Mouse (Mus musculus) forebrain, embryonic 16.5 days (tissue): ENCODE measurements around the gene Mrpl23. TPM values are rescaled to one million over a fixed set of nuclear protein-coding genes. Genes with fewer than 3 reads are reported as not detected.

ENCODE experiments used
- ATAC-seq: fragments of 200-750 bp; cut with Nextera tagmentation; 2 replicates; pipeline ENCODE4 v1.8.0; 2017; ENCODE audit warnings: mild to moderate bottlenecking, moderate library complexity
- H3K27ac ChIP-seq: fragments of 300-500 bp; sonication (generic); 2 replicates; pipeline ENCODE4 v1.5.1; 2014; ENCODE audit warnings: low read length, control low read depth
- H3K27me3 ChIP-seq: fragments of 300-500 bp; sonication (generic); replicated peaks from 2 replicates; pipeline ENCODE4 v1.6.1; 2014; ENCODE audit warnings: low read length; ENCODE audit not compliant: control insufficient read depth, insufficient read depth
- H3K36me3 ChIP-seq: fragments of 300-500 bp; sonication (generic); 2 replicates; pipeline ENCODE4 v1.6.1; 2014; ENCODE audit not compliant: control insufficient read depth, insufficient read depth
- H3K4me1 ChIP-seq: fragments of 300-500 bp; sonication (generic); replicated peaks from 2 replicates; pipeline ENCODE4 v1.6.1; 2014; ENCODE audit warnings: low read length; ENCODE audit not compliant: control insufficient read depth, insufficient read depth
- H3K4me2 ChIP-seq: fragments of 300-500 bp; sonication (generic); 2 replicates; pipeline ENCODE4 v1.6.1; 2014; ENCODE audit warnings: mild to moderate bottlenecking, low read length, control low read depth
- H3K4me3 ChIP-seq: fragments of 300-500 bp; sonication (generic); replicated peaks from 2 replicates; pipeline ENCODE4 v1.5.1; 2014; ENCODE audit warnings: mild to moderate bottlenecking, low read length, control low read depth
- H3K9ac ChIP-seq: fragments of 300-500 bp; sonication (generic); replicated peaks from 2 replicates; pipeline ENCODE4 v1.6.1; 2014; ENCODE audit warnings: low read depth, low read length, control low read depth
- H3K9me3 ChIP-seq: fragments of 300-500 bp; sonication (generic); 2 replicates; pipeline ENCODE4 v1.6.1; 2016; ENCODE audit warnings: low read length; ENCODE audit not compliant: control insufficient read depth
- WGBS: fragments of 180-500 bp; shearing (Covaris S2); extraction: QIAGEN DNeasy Blood & Tissue Kit; methylation state at CpG from one replicate; pipeline ENCODE4 v1.1.7; 2014; 5-methylcytosine and 5-hydroxymethylcytosine counted together
- polyA plus RNA-seq: library from polyadenylated mRNA; unstranded; fragments of >200 nt; fragmentation: Nextera tagmentation; extraction: Ambion mirVana; gene quantifications from 2 replicates; pipeline ENCODE4 v1.2.1, GENCODE M21; 2015

The Mrpl23 gene
- polyA plus RNA-seq = 16.0 and 23.0 TPM in 2 replicates

DNA sequence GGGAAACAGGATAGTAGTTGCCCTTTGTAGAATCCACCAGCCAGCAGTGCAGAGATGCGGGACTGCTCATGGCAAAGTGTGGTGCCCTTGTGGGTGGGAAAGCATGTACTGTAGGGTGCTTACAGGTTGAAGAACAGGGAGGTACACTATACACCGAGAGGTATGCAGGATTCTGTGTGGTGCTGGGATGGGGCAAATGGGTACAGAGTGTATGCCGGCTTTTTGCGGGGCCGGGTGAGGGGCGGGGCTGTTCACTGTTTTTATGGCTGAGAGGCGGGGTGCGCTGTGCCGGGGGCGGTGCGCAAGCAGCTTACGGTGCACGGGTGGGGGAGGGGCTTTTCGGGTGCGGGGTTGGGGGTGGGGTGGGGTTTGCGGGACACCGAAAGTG, at the start of gene Mrpl23:
Gene Mrpl23 (plus strand): TSS at position 16 of the 388 bp plus-strand sequence.
- Histone ChIP-seq H3K9ac (peak within 1 kb of the TSS; percentile 89), H3K9me3 (no peaks in the 10 kb centered on the region), H3K4me2 (peak within 1 kb of the TSS; percentile 87), H3K4me3 (peak within 1 kb of the TSS; percentile 92), H3K4me1 (peaks cover 11% of the 10 kb centered on the region), H3K36me3 (peaks cover 5% of the 10 kb centered on the region; the same call in 1 of the 2 replicates), H3K27me3 (no peaks in the 10 kb centered on the region), H3K27ac (peak within 1 kb of the TSS; percentile 72)
- ATAC-seq = peak; percentile 78
- 4% methylated on average over 17 of the region's 17 CpGs for WGBS

GRCm38 (mm10) chr7:142483136-142483535, 49.4 kb upstream of the Mrpl23 start:
- Histone ChIP-seq H3K27ac (no peak overlapping the region), H3K36me3 (no peaks in the 10 kb centered on the region), H3K4me1 (peaks cover 23% of the 10 kb centered on the region), H3K9me3 (no peaks in the 10 kb centered on the region), H3K4me3 (no peak overlapping the region), H3K9ac (no peak overlapping the region), H3K27me3 (no peaks in the 10 kb centered on the region), H3K4me2 (no peak overlapping the region)
- no peak for ATAC-seq
- WGBS = 45% methylated on average over 11 of the region's 11 CpGs

GRCm38 (mm10) chr7:142484780-142485179, 47.7 kb upstream of the Mrpl23 start:
- WGBS = 85% methylated on average over 12 of the region's 12 CpGs
- H3K4me1 ChIP-seq = peaks cover 23% of the 10 kb centered on the region
- no peaks in the 10 kb centered on the region for H3K27me3 ChIP-seq
- ATAC-seq = no peak
- H3K4me2 ChIP-seq = no peak overlapping the region
- H3K4me3 ChIP-seq = no peak overlapping the region
- no peaks in the 10 kb centered on the region for H3K9me3 ChIP-seq
- H3K36me3 ChIP-seq = no peaks in the 10 kb centered on the region
- H3K27ac ChIP-seq = no peak overlapping the region
- no peak overlapping the region for H3K9ac ChIP-seq

DNA sequence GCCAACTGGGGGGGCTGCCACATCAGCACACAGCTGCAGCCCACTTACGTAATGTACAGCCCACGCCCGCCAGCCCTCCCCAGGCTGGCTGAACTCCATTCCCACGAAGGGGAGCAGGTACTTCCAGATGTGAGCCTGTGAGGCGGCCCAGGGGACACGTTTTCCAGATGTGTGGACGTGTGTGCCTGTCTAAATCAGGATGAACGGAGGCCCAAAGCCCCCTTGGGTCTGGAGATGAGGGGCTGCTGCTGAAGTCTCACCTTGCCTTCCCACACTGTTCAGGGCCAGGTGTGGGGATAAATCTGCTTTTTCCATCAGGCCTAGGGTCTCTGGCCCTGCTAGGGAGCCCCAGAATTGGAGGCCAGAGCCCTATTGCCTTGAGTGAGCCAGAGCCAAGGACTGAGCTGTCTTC, 45.7 kb upstream of the Mrpl23 start:
- H3K27ac ChIP-seq = no peak overlapping the region
- no peak overlapping the region for H3K4me2 ChIP-seq
- no peaks in the 10 kb centered on the region for H3K27me3 ChIP-seq
- no peak overlapping the region for H3K4me3 ChIP-seq
- H3K9ac ChIP-seq = no peak overlapping the region
- H3K36me3 ChIP-seq = no peaks in the 10 kb centered on the region
- ATAC-seq = no peak
- no peaks in the 10 kb centered on the region for H3K9me3 ChIP-seq
- WGBS = 81% methylated on average over 8 of the region's 8 CpGs
- H3K4me1 ChIP-seq = peaks cover 17% of the 10 kb centered on the region

DNA sequence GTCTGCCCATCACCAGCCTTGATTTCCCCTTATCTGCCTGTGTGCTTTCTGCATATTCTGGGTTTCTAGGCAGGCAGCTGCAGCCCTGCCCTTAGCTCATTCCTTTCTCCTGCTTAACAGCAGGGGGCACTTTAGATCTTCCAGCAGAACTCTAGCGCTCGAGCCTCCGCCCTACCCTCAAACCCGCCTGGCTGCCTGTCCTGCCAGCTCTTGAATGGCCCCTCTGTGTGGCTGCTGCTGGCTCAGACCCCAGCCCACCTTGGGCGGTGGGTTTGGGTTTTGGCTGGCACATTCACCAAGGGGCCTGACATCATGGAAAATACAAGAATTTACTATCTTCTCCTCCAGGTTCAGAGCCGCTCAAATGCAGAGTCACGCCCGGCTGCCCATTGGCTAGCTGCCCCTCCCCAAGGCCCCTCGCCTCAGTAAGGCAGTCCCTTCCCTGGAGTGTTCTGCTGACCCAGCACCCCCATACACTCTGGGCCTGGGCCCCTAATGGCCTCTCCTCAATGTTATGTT, 45.1 kb upstream of the Mrpl23 start:
- peak overlapping the region; percentile 28; the same call in 1 of the 2 replicates for H3K4me2 ChIP-seq
- no peak overlapping the region; the same call in 1 of the 2 replicates for H3K9ac ChIP-seq
- no peaks in the 10 kb centered on the region for H3K27me3 ChIP-seq
- H3K4me3 ChIP-seq = no peak overlapping the region
- H3K4me1 ChIP-seq = peaks cover 12% of the 10 kb centered on the region; the same call in 1 of the 2 replicates
- no peak overlapping the region for H3K27ac ChIP-seq
- WGBS = 9% methylated on average over 9 of the region's 9 CpGs
- H3K36me3 ChIP-seq = no peaks in the 10 kb centered on the region
- peak; percentile 81 for ATAC-seq
- H3K9me3 ChIP-seq = no peaks in the 10 kb centered on the region

- Histone ChIP-seq H3K4me1 (peaks cover 9% of the 10 kb centered on the region; the same call in 1 of the 2 replicates), H3K4me3 (no peak overlapping the region), H3K36me3 (no peaks in the 10 kb centered on the region), H3K27me3 (no peaks in the 10 kb centered on the region), H3K4me2 (no peak overlapping the region), H3K9ac (no peak overlapping the region), H3K27ac (no peak overlapping the region), H3K9me3 (no peaks in the 10 kb centered on the region)
- 81% methylated on average over 3 of the region's 3 CpGs for WGBS
- no peak for ATAC-seq
Measured at GRCm38 (mm10) chr7:142488053-142488452, 44.4 kb upstream of the Mrpl23 start.

GRCm38 (mm10) chr7:142493535-142493934, 39.0 kb upstream of the Mrpl23 start:
- WGBS = 85% methylated on average over 8 of the region's 8 CpGs
- Histone ChIP-seq H3K36me3 (no peaks in the 10 kb centered on the region), H3K4me1 (no peaks in the 10 kb centered on the region), H3K4me2 (no peak overlapping the region), H3K9ac (no peak overlapping the region), H3K27me3 (no peaks in the 10 kb centered on the region), H3K4me3 (no peak overlapping the region), H3K27ac (no peak overlapping the region), H3K9me3 (no peaks in the 10 kb centered on the region)
- no peak for ATAC-seq

- H3K9ac ChIP-seq = no peak overlapping the region
- no peaks in the 10 kb centered on the region for H3K9me3 ChIP-seq
- H3K27ac ChIP-seq = no peak overlapping the region
- no peak for ATAC-seq
- 78% methylated on average over 3 of the region's 3 CpGs for WGBS
- H3K27me3 ChIP-seq = no peaks in the 10 kb centered on the region
- no peaks in the 10 kb centered on the region for H3K36me3 ChIP-seq
- no peak overlapping the region for H3K4me3 ChIP-seq
- H3K4me2 ChIP-seq = no peak overlapping the region
- H3K4me1 ChIP-seq = no peaks in the 10 kb centered on the region
Measured at GRCm38 (mm10) chr7:142496158-142496557, 36.3 kb upstream of the Mrpl23 start.

DNA sequence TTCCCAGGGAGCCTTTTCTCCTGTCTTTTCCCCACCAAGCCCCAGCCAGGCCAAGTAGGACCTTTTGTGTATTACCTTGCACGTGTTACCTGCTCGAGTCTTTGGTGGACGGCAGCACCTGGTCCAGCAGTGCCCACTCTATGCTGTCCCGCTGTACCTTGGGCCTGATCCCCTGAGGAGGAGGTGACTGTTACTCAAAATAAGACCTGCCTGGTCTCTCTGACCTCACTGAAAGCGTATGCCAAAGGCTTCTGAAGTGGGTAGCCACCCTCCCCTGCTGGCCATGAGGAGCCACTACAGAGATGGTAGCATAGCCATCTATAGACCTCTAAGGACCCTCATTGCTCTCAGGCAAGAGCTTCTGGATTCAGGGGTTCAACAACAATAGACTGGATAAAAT, 35.7 kb upstream of the Mrpl23 start:
- H3K4me2 ChIP-seq = no peak overlapping the region
- no peak for ATAC-seq
- no peak overlapping the region for H3K4me3 ChIP-seq
- H3K27ac ChIP-seq = no peak overlapping the region
- no peaks in the 10 kb centered on the region for H3K36me3 ChIP-seq
- WGBS = 80% methylated on average over 5 of the region's 5 CpGs
- no peaks in the 10 kb centered on the region for H3K4me1 ChIP-seq
- H3K9ac ChIP-seq = no peak overlapping the region
- H3K9me3 ChIP-seq = no peaks in the 10 kb centered on the region
- H3K27me3 ChIP-seq = no peaks in the 10 kb centered on the region

DNA sequence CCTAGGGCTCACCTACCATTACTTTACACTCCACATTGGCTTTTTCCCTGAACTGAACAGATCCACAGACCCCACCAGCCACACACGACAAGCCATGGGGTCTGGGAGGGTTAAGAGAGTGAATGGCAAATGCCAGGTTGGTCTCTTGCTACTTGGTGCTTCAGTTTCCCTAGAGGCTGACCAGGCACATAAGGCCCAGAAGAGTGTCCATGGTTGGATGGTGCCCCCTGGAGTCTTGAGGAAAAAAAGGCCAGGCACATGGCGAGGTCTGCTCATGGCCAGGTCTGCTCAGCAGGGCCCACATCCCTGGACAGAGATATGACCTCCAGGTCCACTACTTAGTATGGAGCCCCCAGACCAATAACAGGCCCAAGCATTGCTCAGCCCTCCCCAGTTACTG, 34.7 kb upstream of the Mrpl23 start:
- WGBS = 92% methylated on average over 2 of the region's 2 CpGs
- no peaks in the 10 kb centered on the region for H3K36me3 ChIP-seq
- no peak overlapping the region for H3K27ac ChIP-seq
- no peak overlapping the region for H3K4me2 ChIP-seq
- H3K9me3 ChIP-seq = no peaks in the 10 kb centered on the region
- H3K27me3 ChIP-seq = no peaks in the 10 kb centered on the region
- no peak overlapping the region for H3K4me3 ChIP-seq
- H3K4me1 ChIP-seq = no peaks in the 10 kb centered on the region
- H3K9ac ChIP-seq = no peak overlapping the region
- no peak for ATAC-seq
